Comparison of ENCODE assay signal across 12 mouse cellular contexts in the genomic region with DNA sequence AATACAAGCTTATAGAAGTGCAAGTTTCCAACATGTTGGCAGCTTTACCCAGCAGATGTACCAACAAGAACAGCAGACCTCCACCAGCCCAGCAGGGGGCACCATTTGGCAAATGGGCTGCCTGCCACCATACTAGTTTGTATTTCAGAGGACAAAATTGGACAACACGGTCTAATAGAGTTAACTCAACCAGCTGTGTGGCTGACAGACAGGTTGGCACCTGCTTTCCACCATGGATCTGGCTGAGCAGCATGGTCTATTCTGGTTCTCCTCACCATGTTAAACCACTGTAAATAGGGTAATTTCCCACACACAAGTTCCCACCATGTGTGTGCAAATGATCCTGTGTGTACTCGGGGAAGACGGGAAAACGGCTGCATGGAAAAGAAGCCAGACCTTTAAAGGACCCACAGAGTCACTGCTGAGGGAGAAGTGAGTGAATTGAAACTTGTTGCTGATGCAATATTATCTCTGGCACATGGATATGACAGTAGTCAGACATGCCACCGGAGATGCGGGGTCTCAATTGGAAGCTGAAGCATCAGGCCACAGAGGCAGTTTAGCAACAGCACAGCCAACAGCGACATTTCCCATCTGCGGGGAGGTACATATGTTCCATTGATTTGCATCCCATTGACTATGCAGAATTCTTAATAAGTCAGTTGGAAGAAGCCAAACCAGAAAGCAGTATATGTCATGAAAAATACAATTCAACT.
DNase-seq lines count a peak whose midpoint lies in the region; ATAC-seq and TF ChIP-seq lines count a peak whose summit lies in the region.
"Had no signal": no experiment of that assay in that cellular context is flagged by ENCODE, and none has a peak within 500 bp of the region (broad histone marks: within the 10 kb centered on the region; RNA-seq: fewer than 3 reads in every experiment).

No protein-coding gene starts in this region.

- no peaks in the 10 kb centered on the region for H3K4me1 ChIP-seq in hindbrain, postnatal 0 days (ENCODE audit: insufficient read depth, low read length)
- peaks cover 5% of the 10 kb centered on the region for H3K4me1 ChIP-seq in hindbrain, embryonic 13.5 days (replicated peaks)
- 0 out of 2 replicates have a peak, but pooled peaks cover 3% of the 10 kb centered on the region for H3K4me1 ChIP-seq in midbrain, embryonic 13.5 days (replicated peaks)

- no peaks in the 10 kb centered on the region for H3K36me3 ChIP-seq in hindbrain, postnatal 0 days (ENCODE audit: insufficient read depth, low read length)
- no peaks in the 10 kb centered on the region for H3K36me3 ChIP-seq in hindbrain, embryonic 13.5 days
- no peaks in the 10 kb centered on the region for H3K36me3 ChIP-seq in midbrain, embryonic 13.5 days

- ATAC-seq in hindbrain, postnatal 0 days, result peak; percentile 68
- no peak for ATAC-seq in hindbrain, embryonic 13.5 days (ENCODE audit: low FRiP score)
- no peak for ATAC-seq in midbrain, embryonic 13.5 days

- 55% methylated on average over 8 of the region's 8 CpGs for WGBS in hindbrain, postnatal 0 days
- WGBS in hindbrain, embryonic 13.5 days, result 74% methylated on average over 8 of the region's 8 CpGs
- 78% methylated on average over 8 of the region's 8 CpGs for WGBS in midbrain, embryonic 13.5 days

- peak; percentile 32 for TF ChIP-seq CTCF in hindbrain, postnatal 0 days (IDR thresholded peaks at IDR 0.05; ENCODE audit: low read depth)

- peak; percentile 58 for DNase-seq in hindbrain, postnatal 0 days (ENCODE audit: low spot score)
- peak; percentile 4 for DNase-seq in A20 (ENCODE audit: low read depth, low spot score)
- peak; percentile 33 for DNase-seq in R1 (ENCODE audit: low read depth, low spot score)
- peak; percentile 70 to 78 for DNase-seq in cerebellum, postnatal 25 days
- no peak for DNase-seq in urinary bladder, postnatal 14 days (ENCODE audit: low spot score)
- DNase-seq in Muller cell, postnatal 12 days (ENCODE audit: inconsistent ontology term), result no peak
- DNase-seq: kidney, adult 2 months; thymus, postnatal 36 days had no signal

- no peak overlapping the region for H3K4me3 ChIP-seq in hindbrain, postnatal 0 days (ENCODE audit: low read length)
- H3K4me3 ChIP-seq in hindbrain, embryonic 13.5 days, result no peak overlapping the region
- H3K4me3 ChIP-seq in midbrain, embryonic 13.5 days (replicated peaks), result no peak overlapping the region

- H3K27me3 ChIP-seq in hindbrain, postnatal 0 days (ENCODE audit: insufficient read depth, low read length), result no peaks in the 10 kb centered on the region
- no peaks in the 10 kb centered on the region for H3K27me3 ChIP-seq in hindbrain, embryonic 13.5 days
- H3K27me3 ChIP-seq in midbrain, embryonic 13.5 days, result no peaks in the 10 kb centered on the region

- H3K9me3 ChIP-seq in hindbrain, postnatal 0 days (ENCODE audit: low read length), result no peaks in the 10 kb centered on the region
- H3K9me3 ChIP-seq in hindbrain, embryonic 13.5 days, result no peaks in the 10 kb centered on the region
- no peaks in the 10 kb centered on the region for H3K9me3 ChIP-seq in midbrain, embryonic 13.5 days

- no peak overlapping the region for H3K4me2 ChIP-seq in hindbrain, postnatal 0 days (ENCODE audit: low read depth, low read length)
- H3K4me2 ChIP-seq in hindbrain, embryonic 13.5 days, result no peak overlapping the region
- no peak overlapping the region for H3K4me2 ChIP-seq in midbrain, embryonic 13.5 days (replicated peaks)
- H3K4me2 ChIP-seq: liver, embryonic 11.5 days had no signal

- no peak overlapping the region for H3K9ac ChIP-seq in hindbrain, postnatal 0 days (replicated peaks; ENCODE audit: low read length)
- no peak overlapping the region for H3K9ac ChIP-seq in hindbrain, embryonic 13.5 days
- no peak overlapping the region for H3K9ac ChIP-seq in midbrain, embryonic 13.5 days (replicated peaks)

- no peak overlapping the region for H3K27ac ChIP-seq in hindbrain, postnatal 0 days
- no peak overlapping the region for H3K27ac ChIP-seq in hindbrain, embryonic 13.5 days
- no peak overlapping the region for H3K27ac ChIP-seq in midbrain, embryonic 13.5 days
- H3K27ac ChIP-seq: macrophage had no signal

Comparison
In these comparisons a context has a peak if more than half of its experiments do, and no peak if none do; other contexts are left out.
1. DNase-seq: peak in hindbrain, postnatal 0 days (single experiment), A20 (single experiment), R1 (single experiment) and cerebellum, postnatal 25 days (2 of 2); none in urinary bladder, postnatal 14 days (single experiment) and Muller cell, postnatal 12 days (single experiment).